Mouse (Mus musculus) fibroblast of lung, adult 2 months (primary cell): Measurements from ENCODE around the gene Macrod2.

Source experiments
- DNase-seq: peaks from one replicate; pipeline ENCODE4 v3.0.0-alpha.2; 2011; ENCODE audit warnings: low read depth

Gene Macrod2

DNA sequence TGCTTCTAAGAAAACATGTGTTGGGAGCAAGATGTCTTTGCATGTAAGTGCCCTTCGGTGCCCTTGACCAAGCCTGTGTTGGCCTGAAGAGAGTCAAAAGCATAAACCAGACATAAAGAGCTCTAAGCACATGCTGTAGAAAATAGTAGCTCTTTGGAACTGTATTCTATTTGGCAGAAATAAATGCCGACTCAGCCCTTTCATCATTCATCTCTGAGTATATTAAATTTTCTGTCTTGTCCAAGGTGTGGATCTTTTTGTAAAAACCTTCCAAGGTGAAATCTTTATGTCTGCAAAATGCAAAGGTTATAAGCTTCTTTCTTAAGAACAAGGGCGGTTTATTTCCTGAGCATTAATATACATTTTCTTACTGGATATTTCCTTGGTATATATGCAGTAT lies 920.2 kb downstream of the Macrod2 start:
- DNase-seq = no peak

DNA sequence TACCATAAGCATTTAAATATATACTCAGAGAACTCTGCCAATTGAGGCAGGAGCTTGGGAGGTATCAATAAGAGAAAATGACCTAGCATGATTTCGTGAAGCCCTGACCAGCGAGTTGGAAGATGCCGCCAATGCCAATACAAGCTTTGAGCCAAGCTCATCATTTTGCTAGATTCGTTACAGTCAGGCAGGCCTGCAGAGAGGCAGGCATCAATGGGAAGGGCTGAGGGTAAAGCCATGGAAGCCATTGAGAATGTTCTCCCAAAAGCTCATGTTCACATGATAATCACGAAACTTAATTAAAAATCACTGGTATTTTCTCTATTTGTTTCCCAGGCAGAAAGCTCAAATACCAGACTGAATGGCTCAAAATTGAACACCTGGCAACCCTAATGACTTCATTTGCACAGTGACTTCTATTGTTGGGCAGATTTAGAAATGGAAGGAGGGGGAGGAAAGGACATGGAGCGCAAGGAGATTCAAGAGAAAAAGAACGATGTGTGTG lies 928.9 kb downstream of the Macrod2 start:
- no peak for DNase-seq

DNA sequence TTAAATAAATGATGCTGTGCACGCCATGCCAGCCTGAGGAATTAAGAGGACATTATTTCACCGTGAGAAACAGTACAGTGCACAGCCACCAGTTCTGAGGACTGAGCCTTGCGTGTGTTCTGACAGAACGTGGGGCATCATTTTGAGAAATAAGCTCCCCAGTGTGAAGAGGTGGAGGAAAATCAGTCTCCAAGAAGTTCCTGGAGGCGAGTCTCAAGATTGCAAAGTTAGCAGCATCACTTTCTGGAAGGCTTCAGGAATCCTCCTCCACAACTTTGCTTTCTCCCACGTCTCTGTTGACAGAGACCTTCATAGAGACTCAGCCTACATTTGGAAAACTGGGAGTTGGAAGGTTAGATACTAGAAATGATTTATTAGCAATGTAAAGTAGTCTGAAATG lies 932.2 kb downstream of the Macrod2 start:
- no peak for DNase-seq

GRCm38 (mm10) chr2:141337708-141338107 lies 942.6 kb downstream of the Macrod2 start:
- DNase-seq = no peak

DNA sequence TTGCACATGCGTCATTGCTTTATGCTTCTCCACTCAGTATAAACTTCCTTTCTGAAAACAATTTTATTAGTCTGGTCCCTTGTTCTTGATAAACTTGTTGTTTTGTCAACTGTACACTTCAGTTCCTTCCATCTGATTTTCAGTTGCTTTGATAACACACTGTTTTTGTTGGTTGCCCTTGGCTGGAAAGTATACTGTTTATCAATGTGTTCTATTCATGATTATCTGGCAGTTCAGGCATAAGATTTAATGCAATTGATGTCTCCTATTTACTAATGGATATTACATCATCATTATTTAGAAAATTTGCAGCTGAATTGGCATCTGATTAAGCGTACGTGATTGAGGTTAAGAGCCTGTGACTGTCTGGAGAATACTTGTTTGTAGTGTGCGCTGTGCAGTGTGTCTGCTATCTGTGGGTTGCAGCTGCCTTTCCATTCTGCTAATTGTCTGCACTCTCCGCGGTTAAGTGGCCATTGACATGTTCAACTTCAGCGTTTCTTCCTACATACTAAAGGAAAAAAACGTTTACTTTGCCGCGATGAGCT lies 949.0 kb downstream of the Macrod2 start:
- no peak for DNase-seq

DNA sequence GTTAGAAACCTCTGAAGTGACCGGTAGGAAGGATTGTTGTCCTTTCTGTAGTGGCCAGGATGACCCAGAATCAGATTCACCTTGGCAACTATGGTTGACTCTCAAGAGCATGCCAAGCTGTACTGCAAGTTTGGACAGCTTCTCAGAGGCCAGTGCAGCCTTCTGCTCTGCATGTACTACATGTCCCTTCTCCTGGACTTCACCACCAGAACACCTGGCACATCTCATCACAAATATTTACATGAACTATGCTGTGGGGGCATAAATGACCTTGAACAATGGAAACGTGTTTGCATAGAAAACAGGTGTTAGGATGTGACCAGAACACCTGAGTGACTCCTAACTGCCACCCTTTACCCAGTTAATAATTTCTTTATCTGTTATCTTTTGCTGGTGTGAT lies 957.5 kb downstream of the Macrod2 start:
- no peak for DNase-seq

DNA sequence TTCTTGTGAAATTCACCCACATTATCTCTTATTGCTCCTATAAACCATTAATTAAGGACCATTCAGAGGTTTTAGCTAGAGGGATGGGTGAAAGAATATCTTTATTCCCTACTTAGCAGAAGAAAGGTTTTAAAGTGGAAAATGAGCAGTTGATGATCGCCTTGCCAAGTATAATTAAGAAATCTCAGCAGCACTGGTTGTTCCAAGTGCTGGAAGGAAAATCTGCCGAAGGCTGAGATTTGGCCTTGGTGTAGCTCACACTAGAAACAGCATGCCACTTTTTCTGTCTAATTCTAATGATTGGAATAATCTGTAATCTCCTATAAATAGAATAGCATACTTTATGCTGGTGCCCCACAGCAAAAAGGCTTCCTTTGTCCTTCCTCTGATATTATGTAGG lies 993.5 kb downstream of the Macrod2 start:
- DNase-seq = no peak

DNA sequence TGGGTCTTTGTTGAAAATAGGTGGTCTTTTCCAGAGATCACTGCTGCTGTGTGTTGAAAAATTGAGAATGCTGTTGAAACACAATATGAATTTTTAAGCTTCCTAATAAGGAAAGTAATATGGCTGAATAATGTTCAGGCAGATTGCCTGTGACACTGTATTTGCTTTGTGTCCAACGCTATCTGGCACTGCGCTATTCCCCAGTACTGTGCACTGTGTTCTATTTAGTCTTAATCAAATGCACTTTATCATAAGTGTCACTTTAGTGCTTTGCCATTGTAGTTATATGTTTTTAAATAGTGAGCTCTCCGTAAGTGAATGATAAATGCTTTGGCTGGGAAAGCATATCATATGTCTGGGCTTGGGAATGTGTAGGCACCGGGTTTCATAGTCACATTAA lies 996.1 kb downstream of the Macrod2 start:
- DNase-seq = no peak

GRCm38 (mm10) chr2:141394806-141395205 lies 999.7 kb downstream of the Macrod2 start:
- DNase-seq = no peak

DNA sequence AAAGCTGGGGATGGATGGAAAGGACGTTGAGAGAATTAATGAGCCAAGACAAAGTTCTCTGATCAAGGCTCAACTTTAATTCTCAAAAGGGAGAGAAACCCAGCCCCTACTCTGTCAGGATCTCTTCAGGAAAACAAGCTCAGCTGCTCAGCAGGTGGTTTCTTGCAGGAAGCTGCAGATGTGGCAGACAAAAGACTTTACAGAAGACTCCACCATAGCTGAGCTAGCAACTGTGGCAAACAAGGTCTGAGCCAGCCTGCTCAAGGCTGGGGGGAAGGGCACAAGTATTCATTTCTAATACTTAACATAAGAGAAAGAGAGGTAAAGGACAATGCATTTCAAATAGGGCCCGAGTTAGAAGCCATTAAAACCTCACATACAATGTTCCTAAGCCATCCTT lies 1013.7 kb downstream of the Macrod2 start:
- DNase-seq = no peak

GRCm38 (mm10) chr2:141416436-141416835 lies 1021.3 kb downstream of the Macrod2 start:
- no peak for DNase-seq

DNA sequence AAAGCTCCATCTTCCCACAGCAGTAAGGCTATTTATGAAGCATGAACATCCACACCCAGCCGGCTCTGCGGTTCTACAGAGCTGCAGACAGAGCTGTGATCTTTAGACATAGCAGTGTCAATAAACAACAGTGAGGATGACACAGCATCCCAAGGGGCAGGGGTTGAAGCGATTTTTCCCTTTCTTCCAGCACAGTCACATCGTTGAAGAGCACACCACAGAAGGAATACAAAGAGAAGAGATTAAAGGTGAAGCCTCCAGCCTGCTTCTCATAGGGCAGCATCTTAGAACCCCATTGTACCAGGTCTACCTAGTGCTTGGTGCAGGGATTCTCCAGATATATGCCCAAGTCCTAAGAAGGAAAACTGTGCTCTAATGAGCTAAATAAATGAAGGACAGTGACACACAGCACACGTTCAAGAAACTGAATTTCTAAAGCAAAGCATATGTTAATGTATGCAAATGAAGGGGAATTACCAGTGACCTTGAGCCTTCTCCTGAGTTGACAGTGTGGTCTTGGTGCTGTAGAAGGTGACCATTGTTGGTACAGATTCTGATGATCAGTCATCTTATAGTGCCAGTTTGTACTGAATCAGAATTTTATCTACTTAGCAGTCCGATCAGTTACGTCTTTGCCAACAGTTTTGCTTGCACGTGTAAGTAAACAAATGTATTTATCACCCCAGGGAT lies 1021.9 kb downstream of the Macrod2 start:
- DNase-seq = no peak

GRCm38 (mm10) chr2:141419806-141420205 lies 1024.7 kb downstream of the Macrod2 start:
- no peak for DNase-seq

GRCm38 (mm10) chr2:141434084-141434483 lies 1039.0 kb downstream of the Macrod2 start:
- no peak for DNase-seq

DNA sequence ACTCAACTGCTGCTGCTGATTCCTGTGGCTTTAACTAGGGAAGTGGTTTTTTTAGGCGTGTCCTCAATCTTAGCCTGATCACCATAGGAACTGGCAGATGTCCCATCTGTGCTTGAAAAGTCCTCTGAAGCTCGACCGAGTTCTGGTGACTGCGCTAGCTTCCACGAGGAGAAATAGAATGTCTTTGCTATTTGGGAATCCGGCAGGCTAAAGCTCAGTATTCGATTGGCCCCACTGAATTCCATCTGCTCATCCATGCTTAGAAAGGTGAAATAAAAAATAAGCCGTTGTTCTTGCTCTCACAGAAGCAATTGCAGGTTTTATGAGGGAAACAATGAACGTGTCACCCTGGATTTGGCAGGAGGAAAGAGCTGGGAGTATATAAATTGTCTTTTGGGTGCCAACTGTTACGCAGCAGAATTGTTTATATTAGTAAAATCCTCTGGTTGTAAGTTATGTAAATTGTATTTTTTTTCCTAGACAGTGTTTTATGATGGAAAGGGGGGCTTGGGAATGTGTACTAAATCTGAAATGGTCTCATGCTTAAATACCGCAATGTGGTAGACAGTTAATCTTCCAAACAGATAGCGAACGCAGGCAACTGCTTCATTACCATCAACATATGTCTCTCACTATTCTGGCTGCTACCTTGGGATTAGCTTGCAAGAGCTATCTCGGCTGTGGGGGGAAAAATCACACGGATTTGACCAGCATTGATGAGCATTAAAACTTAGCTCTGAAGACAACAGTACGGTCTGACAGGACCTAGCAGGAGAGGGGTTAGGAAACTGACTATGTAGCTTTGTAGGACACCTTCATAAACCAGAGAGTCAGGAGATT lies 1039.8 kb downstream of the Macrod2 start:
- DNase-seq = no peak

DNA sequence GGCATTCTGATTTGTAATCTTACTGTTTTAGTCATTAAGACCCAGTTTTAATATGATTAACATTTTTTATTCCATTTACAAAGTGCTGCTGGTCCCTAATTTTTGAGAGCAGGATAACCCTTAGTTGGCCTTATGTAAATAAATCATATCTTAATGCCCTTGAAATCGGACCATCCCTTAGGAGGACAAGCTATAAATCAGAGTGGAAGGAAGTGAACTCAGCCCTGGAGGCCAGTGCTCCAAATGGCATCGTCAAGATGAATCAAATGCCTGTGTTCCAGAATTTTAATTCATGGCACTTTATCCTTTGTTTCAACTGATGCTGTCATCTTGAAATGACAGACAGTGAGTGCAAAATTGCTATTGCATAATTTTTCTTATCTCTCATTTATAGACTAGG lies 1046.8 kb downstream of the Macrod2 start:
- DNase-seq = no peak

GRCm38 (mm10) chr2:141449078-141449680 lies 1054.1 kb downstream of the Macrod2 start:
- no peak for DNase-seq

GRCm38 (mm10) chr2:141463946-141464345 lies 1068.8 kb downstream of the Macrod2 start:
- no peak for DNase-seq

GRCm38 (mm10) chr2:141472791-141473190 lies 1077.7 kb downstream of the Macrod2 start:
- no peak for DNase-seq

DNA sequence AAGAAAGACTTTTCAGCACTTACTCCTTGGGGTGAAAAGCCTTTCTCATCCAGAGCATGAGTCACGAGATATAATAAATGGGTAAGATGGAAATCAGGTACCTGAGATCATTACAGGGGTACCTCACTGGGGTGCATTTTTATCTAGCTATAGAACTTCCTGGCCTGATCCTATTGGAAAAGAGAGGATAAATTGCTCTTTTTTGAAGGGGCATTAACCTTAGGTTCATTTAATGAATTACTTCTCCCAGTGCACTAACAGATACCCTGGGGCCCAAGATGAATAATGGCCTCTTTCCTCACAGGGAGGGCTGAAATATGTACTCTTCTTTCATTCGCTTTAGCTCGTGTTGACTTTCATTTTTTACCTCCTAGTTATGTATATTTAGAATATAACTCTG lies 1082.5 kb downstream of the Macrod2 start:
- DNase-seq = no peak

DNA sequence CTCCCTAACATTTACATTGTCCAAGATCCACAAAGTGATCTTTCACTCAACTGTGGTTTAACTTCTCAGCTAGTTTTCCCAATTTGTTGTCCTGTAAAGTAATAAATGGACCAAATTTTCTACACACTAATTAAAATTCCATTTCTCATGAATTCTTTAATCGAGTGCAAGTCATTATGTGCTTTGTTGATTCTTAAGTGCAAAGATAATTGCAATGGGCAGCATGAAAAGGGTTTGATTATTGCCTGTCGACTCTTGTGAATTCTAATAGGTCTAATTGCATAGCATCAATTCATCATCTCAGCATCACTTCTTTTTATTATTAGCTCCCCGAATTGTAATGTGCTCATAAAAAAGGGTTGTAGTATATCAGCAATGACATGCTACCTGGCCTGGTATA lies 1095.4 kb downstream of the Macrod2 start:
- DNase-seq = no peak

- DNase-seq = no peak
Observed at GRCm38 (mm10) chr2:141505451-141505850, 1110.3 kb downstream of the Macrod2 start.
